Mouse (Mus musculus): ENCODE data around the gene Fer. TPM values are rescaled to one million over a fixed set of nuclear protein-coding genes. Genes with fewer than 3 reads are reported as not detected.
A peak's percentile ranks its signal among the peaks of the same experiment; 100 is the strongest.

Gene Fer
- polyA plus RNA-seq, 1 experiment from 2014 or later, result 37.7 TPM

- H3K4me3 ChIP-seq (replicated peaks), result no peak overlapping the region
- H3K4me1 ChIP-seq, result no peaks in the 10 kb centered on the region
- no peak overlapping the region for H3K9ac ChIP-seq
- ATAC-seq (ENCODE audit: low FRiP score), result no peak
- WGBS, result 92% methylated on average over 3 of the region's 3 CpGs
- H3K4me2 ChIP-seq, result no peak overlapping the region
- no peaks in the 10 kb centered on the region for H3K27me3 ChIP-seq
- H3K27ac ChIP-seq, result no peak overlapping the region
- no peaks in the 10 kb centered on the region for H3K9me3 ChIP-seq
- no peaks in the 10 kb centered on the region for H3K36me3 ChIP-seq (replicated peaks)
Observed at GRCm38 (mm10) chr17:63991160-63991559, 128.3 kb downstream of the Fer start.

DNA sequence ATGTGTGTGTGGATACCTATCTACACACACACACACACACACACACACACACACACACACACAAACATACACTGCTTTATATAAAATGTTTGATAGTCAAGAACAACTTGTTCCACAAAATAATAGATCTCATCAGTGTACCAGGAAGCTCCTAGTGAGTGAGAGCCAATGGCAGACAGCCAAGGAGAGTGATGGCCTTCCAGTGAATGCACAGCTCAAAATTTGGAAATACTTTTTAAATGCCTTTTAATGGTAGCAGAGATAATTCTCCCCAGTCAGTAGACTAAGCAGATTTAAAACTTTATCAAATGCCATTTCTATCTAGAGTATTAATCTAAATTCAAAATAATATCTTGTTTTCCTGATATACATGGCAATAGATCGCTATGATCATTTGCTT lies 133.1 kb downstream of the Fer start:
- H3K9me3 ChIP-seq, result no peaks in the 10 kb centered on the region
- no peaks in the 10 kb centered on the region for H3K4me1 ChIP-seq
- no peaks in the 10 kb centered on the region for H3K27me3 ChIP-seq
- H3K27ac ChIP-seq, result no peak overlapping the region
- H3K36me3 ChIP-seq (replicated peaks), result no peaks in the 10 kb centered on the region
- 89% methylated on average over 1 of the region's 1 CpGs for WGBS
- no peak overlapping the region for H3K9ac ChIP-seq
- H3K4me3 ChIP-seq (replicated peaks), result no peak overlapping the region
- no peak for ATAC-seq (ENCODE audit: low FRiP score)
- H3K4me2 ChIP-seq, result no peak overlapping the region

- Histone ChIP-seq H3K4me1 (no peaks in the 10 kb centered on the region), H3K4me3 (replicated peaks) (no peak overlapping the region), H3K27ac (no peak overlapping the region), H3K9ac (no peak overlapping the region), H3K4me2 (no peak overlapping the region), H3K36me3 (replicated peaks) (no peaks in the 10 kb centered on the region), H3K9me3 (no peaks in the 10 kb centered on the region), H3K27me3 (no peaks in the 10 kb centered on the region)
- no peak for ATAC-seq (ENCODE audit: low FRiP score)
- WGBS, result 93% methylated on average over 6 of the region's 6 CpGs
Observed at GRCm38 (mm10) chr17:63997643-63998042, 134.8 kb downstream of the Fer start.

DNA sequence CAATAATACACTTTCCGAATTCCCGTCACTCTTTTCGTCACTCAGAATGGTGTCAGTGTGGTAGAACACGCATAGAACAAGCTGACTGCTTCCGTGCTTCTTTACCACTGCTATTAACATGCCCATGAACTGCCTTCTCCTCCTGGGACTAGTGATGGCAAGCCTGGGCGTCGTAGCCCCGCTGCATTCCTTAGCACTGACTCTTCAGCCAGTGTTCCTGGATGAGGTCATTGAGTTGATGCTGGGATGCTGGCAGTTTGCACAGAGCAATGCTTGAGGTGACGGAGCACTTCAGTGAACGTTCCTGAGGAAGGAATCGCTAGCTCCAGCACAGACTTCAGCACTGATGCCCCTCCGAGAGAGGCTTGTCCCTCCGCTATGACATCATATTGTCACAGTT lies 140.6 kb downstream of the Fer start:
- no peaks in the 10 kb centered on the region for H3K4me1 ChIP-seq
- H3K27me3 ChIP-seq, result no peaks in the 10 kb centered on the region
- no peaks in the 10 kb centered on the region for H3K9me3 ChIP-seq
- 80% methylated on average over 13 of the region's 13 CpGs for WGBS
- no peaks in the 10 kb centered on the region for H3K36me3 ChIP-seq (replicated peaks)
- H3K4me2 ChIP-seq, result no peak overlapping the region
- H3K27ac ChIP-seq, result no peak overlapping the region
- no peak for ATAC-seq (ENCODE audit: low FRiP score)
- no peak overlapping the region for H3K4me3 ChIP-seq (replicated peaks)
- H3K9ac ChIP-seq, result no peak overlapping the region

DNA sequence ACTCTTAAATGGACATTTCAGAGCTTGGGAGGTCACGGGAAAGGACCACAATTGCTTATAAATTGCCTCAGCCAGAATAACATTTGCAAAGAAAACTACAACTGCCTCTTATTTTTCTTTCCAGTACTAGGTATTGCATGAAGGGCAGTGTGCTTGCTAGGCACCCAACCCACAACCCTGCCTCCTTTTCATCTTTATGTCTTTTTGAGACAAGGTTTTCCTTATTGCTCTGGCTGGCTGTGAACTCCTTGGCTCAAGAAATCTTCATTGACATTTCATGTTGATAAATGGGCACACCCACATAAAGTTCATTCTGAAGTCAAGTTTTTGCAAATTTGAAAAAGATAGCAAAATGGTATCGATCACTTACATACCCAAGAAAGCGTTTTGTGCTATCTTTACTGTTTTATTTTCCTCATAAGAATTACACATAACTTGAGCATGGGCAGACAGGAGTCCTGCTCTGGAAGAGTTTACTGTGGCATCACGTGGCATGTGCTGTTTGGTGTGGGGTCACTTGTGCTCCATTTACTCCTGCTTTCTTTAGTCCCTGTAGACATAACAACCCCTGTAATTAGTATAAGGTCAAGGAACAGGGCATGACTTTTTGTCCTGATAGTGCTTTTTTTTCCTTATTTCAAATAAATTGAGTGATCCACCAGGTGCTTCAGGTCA lies 142.8 kb downstream of the Fer start:
- ATAC-seq (ENCODE audit: low FRiP score), result no peak
- Histone ChIP-seq H3K4me3 (replicated peaks) (no peak overlapping the region), H3K9me3 (no peaks in the 10 kb centered on the region), H3K36me3 (replicated peaks) (no peaks in the 10 kb centered on the region), H3K4me2 (no peak overlapping the region), H3K4me1 (no peaks in the 10 kb centered on the region), H3K27ac (no peak overlapping the region), H3K9ac (no peak overlapping the region), H3K27me3 (no peaks in the 10 kb centered on the region)
- WGBS, result 88% methylated on average over 4 of the region's 4 CpGs

- no peak overlapping the region for H3K4me3 ChIP-seq (replicated peaks)
- no peak overlapping the region for H3K9ac ChIP-seq
- no peaks in the 10 kb centered on the region for H3K36me3 ChIP-seq (replicated peaks)
- H3K4me1 ChIP-seq, result no peaks in the 10 kb centered on the region
- no peak overlapping the region for H3K4me2 ChIP-seq
- no peak overlapping the region for H3K27ac ChIP-seq
- H3K27me3 ChIP-seq, result no peaks in the 10 kb centered on the region
- WGBS, result 93% methylated on average over 4 of the region's 4 CpGs
- H3K9me3 ChIP-seq, result no peaks in the 10 kb centered on the region
- ATAC-seq (ENCODE audit: low FRiP score), result no peak
Observed at GRCm38 (mm10) chr17:64016606-64017005, 153.7 kb downstream of the Fer start.

DNA sequence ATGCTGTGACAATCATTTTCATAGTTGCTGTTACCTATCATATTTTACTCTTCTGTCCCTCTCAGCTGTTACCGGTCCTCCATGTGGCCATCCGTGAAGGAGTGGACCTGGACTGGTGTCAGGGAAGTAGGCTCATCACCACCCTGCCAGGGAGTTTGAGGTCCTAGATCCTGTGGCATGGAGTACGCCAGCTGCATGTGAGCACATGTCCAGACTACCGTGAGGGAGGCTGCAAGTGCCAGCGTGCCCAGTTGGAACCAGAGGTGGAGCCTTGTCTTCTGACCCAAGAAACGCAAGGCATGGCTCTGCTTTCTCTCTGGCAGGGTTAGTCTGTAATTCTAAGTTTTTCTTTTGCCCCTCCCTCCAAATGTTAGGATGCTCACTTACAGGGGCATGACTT lies 155.4 kb downstream of the Fer start:
- Histone ChIP-seq H3K9me3 (no peaks in the 10 kb centered on the region), H3K27me3 (no peaks in the 10 kb centered on the region), H3K27ac (no peak overlapping the region), H3K36me3 (replicated peaks) (no peaks in the 10 kb centered on the region), H3K9ac (no peak overlapping the region), H3K4me3 (replicated peaks) (no peak overlapping the region), H3K4me1 (no peaks in the 10 kb centered on the region), H3K4me2 (no peak overlapping the region)
- no peak for ATAC-seq (ENCODE audit: low FRiP score)
- 91% methylated on average over 6 of the region's 6 CpGs for WGBS

GRCm38 (mm10) chr17:64018870-64019269 lies 156.0 kb downstream of the Fer start:
- Histone ChIP-seq H3K27ac (no peak overlapping the region), H3K36me3 (replicated peaks) (no peaks in the 10 kb centered on the region), H3K9me3 (no peaks in the 10 kb centered on the region), H3K4me3 (replicated peaks) (no peak overlapping the region), H3K4me2 (no peak overlapping the region), H3K9ac (no peak overlapping the region), H3K27me3 (no peaks in the 10 kb centered on the region), H3K4me1 (no peaks in the 10 kb centered on the region)
- 97% methylated on average over 3 of the region's 3 CpGs for WGBS
- no peak for ATAC-seq (ENCODE audit: low FRiP score)

GRCm38 (mm10) chr17:64019646-64020045 lies 156.8 kb downstream of the Fer start:
- Histone ChIP-seq H3K27me3 (no peaks in the 10 kb centered on the region), H3K36me3 (replicated peaks) (no peaks in the 10 kb centered on the region), H3K9ac (no peak overlapping the region), H3K4me2 (no peak overlapping the region), H3K4me1 (no peaks in the 10 kb centered on the region), H3K9me3 (no peaks in the 10 kb centered on the region), H3K27ac (no peak overlapping the region), H3K4me3 (replicated peaks) (no peak overlapping the region)
- no peak for ATAC-seq (ENCODE audit: low FRiP score)
- WGBS, result 47% methylated on average over 5 of the region's 5 CpGs

- Histone ChIP-seq H3K27ac (no peak overlapping the region), H3K9ac (no peak overlapping the region), H3K4me2 (no peak overlapping the region), H3K9me3 (no peaks in the 10 kb centered on the region), H3K36me3 (replicated peaks) (no peaks in the 10 kb centered on the region; the same call in none of the 2 replicates), H3K27me3 (no peaks in the 10 kb centered on the region), H3K4me3 (replicated peaks) (no peak overlapping the region), H3K4me1 (no peaks in the 10 kb centered on the region)
- 58% methylated on average over 2 of the region's 2 CpGs for WGBS
- no peak for ATAC-seq (ENCODE audit: low FRiP score)
Observed at GRCm38 (mm10) chr17:64026485-64026884, 163.6 kb downstream of the Fer start.

- Histone ChIP-seq H3K27me3 (no peaks in the 10 kb centered on the region), H3K4me2 (no peak overlapping the region), H3K36me3 (replicated peaks) (0 out of 2 replicates have a peak, but pooled peaks cover 4% of the 10 kb centered on the region), H3K27ac (no peak overlapping the region), H3K4me3 (replicated peaks) (no peak overlapping the region), H3K9ac (no peak overlapping the region), H3K4me1 (peaks cover 6% of the 10 kb centered on the region; the same call in 1 of the 2 replicates), H3K9me3 (no peaks in the 10 kb centered on the region)
- no peak for ATAC-seq (ENCODE audit: low FRiP score)
Observed at GRCm38 (mm10) chr17:64041771-64042170, 178.9 kb downstream of the Fer start.

DNA sequence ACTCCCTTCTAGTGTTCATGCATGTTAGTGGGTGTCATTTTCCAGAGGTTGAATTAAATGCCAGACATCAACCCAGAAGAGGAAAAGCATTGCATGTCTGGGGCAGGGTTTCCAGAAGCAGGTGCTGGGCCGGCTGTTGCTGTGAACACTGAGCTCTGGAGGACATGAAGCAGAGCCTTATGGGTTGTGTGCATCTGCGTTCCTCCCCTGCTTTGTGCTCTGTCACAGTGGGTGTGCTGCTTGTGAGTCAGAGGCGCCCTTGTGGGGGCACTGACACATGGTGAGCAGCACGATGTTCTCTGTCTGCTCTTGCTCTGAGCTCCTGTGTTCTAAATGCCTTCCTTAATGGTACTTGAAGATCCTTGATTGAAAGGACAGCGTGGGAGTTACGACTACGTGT lies 182.5 kb downstream of the Fer start:
- H3K36me3 ChIP-seq (replicated peaks), result no peaks in the 10 kb centered on the region
- no peak overlapping the region for H3K27ac ChIP-seq
- peak; percentile 53; the same call in 1 of the 2 replicates for ATAC-seq (ENCODE audit: low FRiP score)
- H3K9me3 ChIP-seq, result no peaks in the 10 kb centered on the region
- H3K4me3 ChIP-seq (replicated peaks), result no peak overlapping the region
- H3K4me2 ChIP-seq, result no peak overlapping the region
- no peak overlapping the region for H3K9ac ChIP-seq
- H3K4me1 ChIP-seq, result peaks cover 10% of the 10 kb centered on the region; the same call in 1 of the 2 replicates
- no peaks in the 10 kb centered on the region for H3K27me3 ChIP-seq
- 57% methylated on average over 7 of the region's 7 CpGs for whole genome bisulfite sequencing

- no peak overlapping the region for H3K9ac ChIP-seq
- H3K4me3 ChIP-seq (replicated peaks), result no peak overlapping the region
- H3K36me3 ChIP-seq (replicated peaks), result no peaks in the 10 kb centered on the region
- H3K4me2 ChIP-seq, result no peak overlapping the region
- no peak for ATAC-seq (ENCODE audit: low FRiP score)
- no peaks in the 10 kb centered on the region for H3K27me3 ChIP-seq
- H3K27ac ChIP-seq, result no peak overlapping the region
- WGBS, result 85% methylated on average over 3 of the region's 3 CpGs
- no peaks in the 10 kb centered on the region for H3K9me3 ChIP-seq
- H3K4me1 ChIP-seq, result peaks cover 10% of the 10 kb centered on the region; the same call in 1 of the 2 replicates
Observed at GRCm38 (mm10) chr17:64046557-64046956, 183.7 kb downstream of the Fer start.

Measured in forebrain, embryonic 12.5 days (tissue).